Mouse (Mus musculus) forebrain, embryonic 15.5 days (tissue): ENCODE measurements around the gene Gm19345. TPM values are rescaled to one million over a fixed set of nuclear protein-coding genes. Genes with fewer than 3 reads are reported as not detected.

Source experiments
- ATAC-seq: fragments of 200-750 bp; cut with Nextera tagmentation; replicated peaks from 2 replicates; pipeline ENCODE4 v1.8.0; 2017; ENCODE audit warnings: mild to moderate bottlenecking, moderate TSS enrichment, moderate library complexity
- H3K27ac ChIP-seq: fragments of 300-500 bp; sonication (generic); replicated peaks from 2 replicates; pipeline ENCODE4 v1.5.1; 2015; ENCODE audit warnings: mild to moderate bottlenecking, inconsistent platforms
- H3K27me3 ChIP-seq: fragments of 300-500 bp; sonication (generic); 2 replicates; pipeline ENCODE4 v1.6.1; 2015; ENCODE audit warnings: inconsistent platforms
- H3K36me3 ChIP-seq: fragments of 300-500 bp; sonication (generic); 2 replicates; pipeline ENCODE4 v1.6.1; 2015; ENCODE audit warnings: mild to moderate bottlenecking, inconsistent platforms
- H3K4me1 ChIP-seq: fragments of 300-500 bp; sonication (generic); 2 replicates; pipeline ENCODE4 v1.6.1; 2015; ENCODE audit warnings: inconsistent platforms
- H3K4me2 ChIP-seq: fragments of 300-500 bp; sonication (generic); replicated peaks from 2 replicates; pipeline ENCODE4 v1.6.1; 2015; ENCODE audit warnings: mild to moderate bottlenecking, inconsistent platforms
- H3K4me3 ChIP-seq: fragments of 300-500 bp; sonication (generic); 2 replicates; pipeline ENCODE4 v1.5.1; 2015; ENCODE audit warnings: mild to moderate bottlenecking, inconsistent platforms
- H3K9ac ChIP-seq: fragments of 300-500 bp; sonication (generic); replicated peaks from 2 replicates; pipeline ENCODE4 v1.6.1; 2015; ENCODE audit warnings: mild to moderate bottlenecking, inconsistent platforms
- H3K9me3 ChIP-seq: fragments of 300-500 bp; sonication (generic); 2 replicates; pipeline ENCODE4 v1.6.1; 2016; ENCODE audit warnings: inconsistent platforms
- WGBS: fragments of 180-500 bp; shearing (Covaris S2); methylation state at CpG from one replicate; pipeline ENCODE4 v1.1.7; 2015; ENCODE audit warnings: mixed read lengths; 5-methylcytosine and 5-hydroxymethylcytosine counted together
- polyA plus RNA-seq: library from polyadenylated mRNA; unstranded; fragments of >200 nt; fragmentation: Nextera tagmentation; extraction: Ambion mirVana; gene quantifications from 2 replicates; pipeline ENCODE4 v1.2.1, GENCODE M21; 2015

Gene Gm19345
- polyA plus RNA-seq, 1 experiment from 2014 or later = 8.4 TPM

- no peak for ATAC-seq
- Histone ChIP-seq H3K4me2 (no peak overlapping the region), H3K27ac (no peak overlapping the region), H3K4me3 (no peak overlapping the region), H3K4me1 (no peaks in the 10 kb centered on the region), H3K9ac (no peak overlapping the region), H3K27me3 (no peaks in the 10 kb centered on the region), H3K36me3 (no peaks in the 10 kb centered on the region), H3K9me3 (no peaks in the 10 kb centered on the region)
- WGBS = 64% methylated on average over 9 of the region's 9 CpGs
Measured at GRCm38 (mm10) chr7:19831837-19832236, 20.0 kb upstream of the Gm19345 start.

DNA sequence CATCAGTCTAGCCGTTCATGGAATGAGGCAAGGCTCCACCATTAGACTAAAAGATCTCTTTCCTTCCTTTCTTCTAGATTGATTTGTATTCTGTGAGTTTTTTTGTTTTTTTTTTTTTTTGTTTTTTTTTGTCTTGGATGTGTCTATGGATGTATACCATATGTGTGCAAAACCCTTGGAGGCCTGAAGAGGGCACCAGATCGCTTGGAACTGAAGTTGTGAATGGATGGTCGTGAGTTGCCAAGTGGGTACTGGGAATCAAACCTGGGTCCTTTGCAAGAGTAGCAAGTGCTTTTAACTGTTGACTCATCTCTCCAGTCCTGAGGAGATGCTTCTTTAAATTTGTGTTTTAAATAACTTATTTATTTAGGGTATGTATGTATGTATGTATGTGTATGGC is 17.7 kb upstream of the Gm19345 start:
- Histone ChIP-seq H3K4me3 (no peak overlapping the region), H3K9ac (no peak overlapping the region), H3K9me3 (no peaks in the 10 kb centered on the region), H3K4me1 (no peaks in the 10 kb centered on the region), H3K36me3 (no peaks in the 10 kb centered on the region), H3K4me2 (no peak overlapping the region), H3K27me3 (no peaks in the 10 kb centered on the region), H3K27ac (no peak overlapping the region)
- ATAC-seq = no peak
- WGBS = 70% methylated on average over 3 of the region's 3 CpGs

DNA sequence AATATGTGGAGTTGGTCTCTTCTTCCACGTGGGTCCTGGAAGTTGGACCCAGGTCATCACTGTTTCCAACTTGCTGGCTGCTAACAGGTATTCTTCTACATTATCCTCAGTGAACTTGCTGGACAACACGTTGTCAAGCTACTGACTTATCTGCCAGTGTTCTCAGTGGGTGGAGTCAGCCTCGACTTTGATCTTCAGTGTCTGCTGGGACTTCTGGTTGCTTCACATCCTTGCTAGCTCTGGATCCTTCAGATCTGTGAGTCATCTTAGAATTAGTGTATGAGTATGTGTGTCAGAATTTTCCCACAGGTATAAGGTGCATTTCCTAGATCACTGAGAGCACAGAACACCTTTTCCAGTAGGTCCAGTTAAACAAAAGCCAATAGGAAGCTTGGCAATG is 15.0 kb upstream of the Gm19345 start:
- H3K36me3 ChIP-seq = no peaks in the 10 kb centered on the region
- no peaks in the 10 kb centered on the region for H3K4me1 ChIP-seq
- no peak overlapping the region for H3K27ac ChIP-seq
- no peak overlapping the region for H3K4me2 ChIP-seq
- no peak overlapping the region for H3K9ac ChIP-seq
- ATAC-seq = no peak
- no peaks in the 10 kb centered on the region for H3K27me3 ChIP-seq
- 75% methylated on average over 3 of the region's 3 CpGs for WGBS
- H3K4me3 ChIP-seq = no peak overlapping the region
- H3K9me3 ChIP-seq = no peaks in the 10 kb centered on the region

DNA sequence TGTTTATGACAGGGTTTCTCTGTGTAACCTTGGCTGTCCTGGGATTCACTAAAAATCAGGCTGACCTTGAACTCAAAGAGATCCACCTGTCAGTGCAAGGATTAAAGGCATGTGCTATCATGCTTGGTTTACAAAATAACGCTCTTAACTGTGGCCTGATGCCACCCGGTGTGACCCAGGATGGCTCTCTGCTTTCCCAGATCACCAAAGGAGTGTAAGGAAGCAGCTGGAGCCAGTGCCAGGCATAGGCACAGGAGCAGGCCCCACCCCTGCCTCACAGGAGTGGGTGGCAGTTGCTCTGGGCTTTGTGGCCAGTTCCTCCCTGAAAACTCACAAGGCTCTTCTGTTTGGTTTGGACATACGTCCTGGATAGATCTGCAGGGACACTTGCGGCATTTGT is 11.4 kb upstream of the Gm19345 start:
- Histone ChIP-seq H3K9me3 (no peaks in the 10 kb centered on the region), H3K4me3 (no peak overlapping the region), H3K36me3 (no peaks in the 10 kb centered on the region), H3K4me1 (no peaks in the 10 kb centered on the region), H3K9ac (no peak overlapping the region), H3K4me2 (no peak overlapping the region), H3K27me3 (peaks cover 6% of the 10 kb centered on the region; the same call in 1 of the 2 replicates), H3K27ac (no peak overlapping the region)
- 86% methylated on average over 4 of the region's 4 CpGs for WGBS
- no peak for ATAC-seq

GRCm38 (mm10) chr7:19840936-19841335 is 10.9 kb upstream of the Gm19345 start:
- 76% methylated on average over 3 of the region's 3 CpGs for WGBS
- no peak overlapping the region for H3K9ac ChIP-seq

DNA sequence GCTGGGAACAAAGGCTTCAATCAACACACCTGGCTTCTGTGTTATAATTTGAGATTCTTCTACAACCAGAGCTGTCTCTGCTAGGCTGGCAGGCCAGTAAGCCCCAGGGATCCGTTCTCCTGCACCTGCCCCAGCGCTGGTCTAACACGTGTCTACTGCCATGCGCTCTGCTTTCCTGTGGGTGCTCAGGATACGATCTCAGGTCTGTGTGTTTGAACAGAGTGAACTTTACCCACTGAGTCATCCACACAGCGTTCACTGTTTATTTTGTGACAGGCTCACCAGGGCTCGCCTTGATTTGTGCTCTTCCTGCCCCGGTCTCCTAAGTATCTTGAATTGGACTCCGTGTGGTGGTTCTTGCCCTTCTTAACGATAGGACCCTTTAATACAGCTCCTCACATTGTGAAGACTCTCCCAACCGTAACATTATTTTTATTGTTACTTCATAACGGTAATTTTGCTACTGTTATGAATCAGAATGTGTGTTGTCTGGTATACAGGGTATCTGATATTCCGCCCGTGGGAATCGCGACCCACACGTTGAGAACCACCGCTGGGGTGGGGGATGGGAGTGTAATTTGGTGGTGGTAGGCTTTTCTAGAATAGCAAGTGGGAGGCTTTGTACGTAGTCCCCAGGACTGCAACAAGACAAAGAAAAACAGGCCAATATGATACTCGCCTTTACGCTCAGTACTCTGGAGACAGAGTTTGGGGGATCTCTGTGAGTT is 10.0 kb upstream of the Gm19345 start:
- H3K36me3 ChIP-seq = no peaks in the 10 kb centered on the region
- no peak for ATAC-seq
- H3K9me3 ChIP-seq = no peaks in the 10 kb centered on the region
- H3K27ac ChIP-seq = no peak overlapping the region
- no peak overlapping the region for H3K4me3 ChIP-seq
- no peak overlapping the region for H3K9ac ChIP-seq
- no peaks in the 10 kb centered on the region for H3K4me1 ChIP-seq
- H3K27me3 ChIP-seq = peaks cover 6% of the 10 kb centered on the region; the same call in 1 of the 2 replicates
- no peak overlapping the region for H3K4me2 ChIP-seq
- WGBS = 84% methylated on average over 21 of the region's 21 CpGs

More at GRCm38 (mm10) chr7:19840936-19841335, 10.9 kb upstream of the Gm19345 start:
- Histone ChIP-seq H3K4me2 (no peak overlapping the region), H3K36me3 (no peaks in the 10 kb centered on the region), H3K4me1 (no peaks in the 10 kb centered on the region), H3K27me3 (peaks cover 6% of the 10 kb centered on the region; the same call in 1 of the 2 replicates), H3K27ac (no peak overlapping the region), H3K9me3 (no peaks in the 10 kb centered on the region), H3K4me3 (no peak overlapping the region)
- no peak for ATAC-seq

- WGBS = 29% methylated on average over 19 of the region's 19 CpGs
- Histone ChIP-seq H3K4me1 (no peaks in the 10 kb centered on the region), H3K4me2 (no peak overlapping the region), H3K4me3 (no peak overlapping the region), H3K27me3 (peaks cover 6% of the 10 kb centered on the region; the same call in 1 of the 2 replicates), H3K9ac (no peak overlapping the region), H3K9me3 (no peaks in the 10 kb centered on the region), H3K27ac (no peak overlapping the region), H3K36me3 (no peaks in the 10 kb centered on the region)
- no peak for ATAC-seq
Measured at GRCm38 (mm10) chr7:19842885-19843504, 8.8 kb upstream of the Gm19345 start.

DNA sequence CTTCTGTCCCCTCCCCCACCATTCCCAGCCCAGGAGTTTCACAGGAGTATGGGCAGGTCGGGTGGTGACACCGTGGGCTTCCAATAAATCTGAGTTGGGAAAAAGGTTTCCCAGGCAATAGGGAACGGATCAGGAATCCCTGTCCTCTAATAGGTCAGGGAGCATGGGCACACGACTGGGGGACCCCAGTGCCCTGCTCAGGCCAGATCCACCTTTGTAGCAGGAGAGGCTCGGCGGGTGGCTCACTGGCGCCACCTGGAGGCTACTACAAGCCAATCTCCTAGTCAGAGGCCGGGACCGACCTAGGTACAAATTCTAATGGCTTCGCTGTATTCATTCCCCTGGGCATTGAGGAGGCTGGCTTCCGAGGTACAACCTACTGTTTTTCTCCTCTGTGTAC is 8.2 kb upstream of the Gm19345 start:
- Histone ChIP-seq H3K4me1 (no peaks in the 10 kb centered on the region), H3K9ac (no peak overlapping the region), H3K4me3 (no peak overlapping the region), H3K4me2 (no peak overlapping the region), H3K27me3 (peaks cover 6% of the 10 kb centered on the region; the same call in 1 of the 2 replicates), H3K36me3 (no peaks in the 10 kb centered on the region), H3K9me3 (no peaks in the 10 kb centered on the region), H3K27ac (no peak overlapping the region)
- 5% methylated on average over 11 of the region's 11 CpGs for WGBS
- ATAC-seq = 0 out of 2 replicates have a peak, but pooled peaks have one; percentile 41

GRCm38 (mm10) chr7:19844521-19845171 is 7.2 kb upstream of the Gm19345 start:
- WGBS = 70% methylated on average over 15 of the region's 15 CpGs
- Histone ChIP-seq H3K36me3 (no peaks in the 10 kb centered on the region), H3K27ac (no peak overlapping the region), H3K27me3 (peaks cover 6% of the 10 kb centered on the region; the same call in 1 of the 2 replicates), H3K9ac (no peak overlapping the region), H3K4me2 (no peak overlapping the region), H3K9me3 (no peaks in the 10 kb centered on the region), H3K4me3 (no peak overlapping the region), H3K4me1 (no peaks in the 10 kb centered on the region)
- no peak for ATAC-seq

DNA sequence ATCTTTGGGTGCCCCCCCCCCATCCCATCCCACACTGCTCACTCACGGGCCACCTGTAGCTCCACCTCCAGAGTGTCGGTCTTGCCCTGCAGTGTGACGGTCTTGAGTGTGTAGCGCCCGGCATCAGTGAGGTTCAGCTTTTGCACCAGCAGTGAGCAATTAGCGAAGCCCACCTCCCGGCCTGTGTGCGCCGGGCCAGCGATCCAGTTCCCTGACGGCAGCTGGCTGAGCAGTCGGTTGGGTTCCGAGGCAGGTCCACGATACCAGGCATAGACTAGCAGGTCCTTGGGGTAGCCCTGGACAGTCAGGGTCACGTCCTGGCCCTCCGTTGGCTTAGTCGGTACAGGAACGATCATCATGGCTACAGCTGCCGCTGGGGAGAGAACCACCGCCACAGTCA is 1.7 kb downstream of the Gm19345 start:
- ATAC-seq = no peak
- no peak overlapping the region for H3K27ac ChIP-seq
- 92% methylated on average over 20 of the region's 20 CpGs for WGBS
- H3K4me2 ChIP-seq = no peak overlapping the region
- H3K4me3 ChIP-seq = no peak overlapping the region
- H3K9me3 ChIP-seq = no peaks in the 10 kb centered on the region
- H3K9ac ChIP-seq = no peak overlapping the region
- H3K36me3 ChIP-seq = no peaks in the 10 kb centered on the region
- H3K4me1 ChIP-seq = peaks cover 8% of the 10 kb centered on the region; the same call in 1 of the 2 replicates
- no peaks in the 10 kb centered on the region; the same call in 1 of the 2 replicates for H3K27me3 ChIP-seq

DNA sequence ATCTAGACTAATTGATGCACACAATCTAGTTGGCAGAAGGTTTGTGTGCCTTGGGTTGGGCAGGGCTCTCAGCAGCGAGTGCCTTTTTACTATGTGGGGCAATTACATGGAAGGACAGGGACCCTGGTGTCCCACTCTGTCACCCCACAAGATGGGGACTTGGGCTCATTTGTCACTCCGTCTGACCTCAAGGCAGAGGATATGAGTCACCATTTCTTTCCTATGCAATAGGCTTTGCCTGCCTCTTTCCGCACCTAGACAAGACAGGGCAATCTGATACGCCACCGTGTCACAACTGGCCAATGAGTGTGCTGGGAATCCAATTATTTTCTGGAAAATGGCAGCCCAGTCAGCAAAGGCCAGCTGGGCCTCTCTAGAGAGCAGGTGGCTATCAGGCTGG is 3.9 kb downstream of the Gm19345 start:
- no peak overlapping the region for H3K4me2 ChIP-seq
- H3K4me3 ChIP-seq = no peak overlapping the region
- 84% methylated on average over 5 of the region's 5 CpGs for WGBS
- H3K4me1 ChIP-seq = peaks cover 8% of the 10 kb centered on the region; the same call in 1 of the 2 replicates
- H3K9ac ChIP-seq = no peak overlapping the region
- H3K36me3 ChIP-seq = no peaks in the 10 kb centered on the region
- no peak overlapping the region for H3K27ac ChIP-seq
- no peaks in the 10 kb centered on the region; the same call in 1 of the 2 replicates for H3K27me3 ChIP-seq
- no peak for ATAC-seq
- H3K9me3 ChIP-seq = no peaks in the 10 kb centered on the region

DNA sequence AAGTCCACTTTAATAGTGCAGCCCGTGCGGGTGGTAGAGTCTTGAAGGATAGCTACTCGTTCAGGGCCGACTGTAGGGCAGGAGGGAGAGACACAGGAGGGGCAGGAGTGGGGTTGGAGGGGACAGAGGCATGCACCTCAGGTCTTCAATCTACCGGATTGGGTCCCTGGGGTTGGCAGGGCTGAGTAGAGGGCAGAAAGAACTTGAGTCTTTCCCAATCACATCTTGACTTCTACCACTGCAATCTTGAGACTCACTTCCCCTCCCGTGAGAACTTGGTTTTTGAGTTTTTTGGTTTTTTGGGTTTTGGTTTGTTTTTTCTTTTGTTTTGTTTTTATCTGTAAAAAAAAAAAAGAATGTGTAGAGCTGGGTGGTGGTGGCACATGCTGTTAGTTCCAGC is 4.5 kb downstream of the Gm19345 start:
- Histone ChIP-seq H3K9me3 (no peaks in the 10 kb centered on the region), H3K27me3 (no peaks in the 10 kb centered on the region; the same call in 1 of the 2 replicates), H3K27ac (no peak overlapping the region), H3K36me3 (no peaks in the 10 kb centered on the region), H3K4me2 (no peak overlapping the region), H3K4me3 (no peak overlapping the region), H3K9ac (no peak overlapping the region), H3K4me1 (peaks cover 8% of the 10 kb centered on the region; the same call in 1 of the 2 replicates)
- ATAC-seq = no peak
- 93% methylated on average over 6 of the region's 6 CpGs for WGBS
